Mouse (Mus musculus) ES-Bruce4 (cell line): ENCODE data around the gene Zfp445. TPM values are rescaled to one million over a fixed set of nuclear protein-coding genes. Genes with fewer than 3 reads are reported as not detected.
"Not testable (repeated sequence)": the region's sequence is repeated elsewhere in the genome, so short reads cannot be mapped to it uniquely, and the experiment has no call there.

Experiments
- H3K27ac ChIP-seq: 2 replicates; pipeline ENCODE4 v1.5.1; 2012; ENCODE audit warnings: low read length, inconsistent platforms; ENCODE audit not compliant: insufficient read depth
- H3K27me3 ChIP-seq: 2 replicates; pipeline ENCODE4 v1.6.1; 2012; ENCODE audit warnings: mild to moderate bottlenecking, low read length, inconsistent platforms; ENCODE audit not compliant: control insufficient read depth, poor library complexity, insufficient read depth, severe bottlenecking
- H3K36me3 ChIP-seq: 2 replicates; pipeline ENCODE4 v1.6.1; 2012; ENCODE audit warnings: inconsistent platforms, mild to moderate bottlenecking, low read length, moderate library complexity; ENCODE audit not compliant: control insufficient read depth, poor library complexity, insufficient read depth, severe bottlenecking
- H3K4me1 ChIP-seq: one replicate; pipeline ENCODE4 v1.8.1; 2011; ENCODE audit warnings: low read length; ENCODE audit not compliant: control insufficient read depth, insufficient read depth
- H3K4me3 ChIP-seq: 2 replicates; pipeline ENCODE4 v1.5.1; 2011; ENCODE audit warnings: low read depth, mild to moderate bottlenecking, low read length
- H3K9ac ChIP-seq: 2 replicates; pipeline ENCODE4 v1.6.1; 2012; ENCODE audit warnings: low read depth, mild to moderate bottlenecking, inconsistent platforms; ENCODE audit not compliant: poor library complexity, severe bottlenecking
- H3K9me3 ChIP-seq: replicated peaks from 2 replicates; pipeline ENCODE4 v1.6.1; 2012; ENCODE audit warnings: mild to moderate bottlenecking, low read length, inconsistent platforms; ENCODE audit not compliant: control insufficient read depth, poor library complexity, insufficient read depth, severe bottlenecking
- CTCF ChIP-seq: IDR thresholded peaks from one replicate; pipeline ENCODE4 v1.8.1; 2011; ENCODE audit warnings: low read depth, low read length
- EP300 ChIP-seq: IDR thresholded peaks from 2 replicates; pipeline ENCODE4 v1.6.1; 2011; ENCODE audit warnings: low read depth, low read length; ENCODE audit not compliant: insufficient read depth
- POLR2A ChIP-seq: IDR thresholded peaks from one replicate; pipeline ENCODE4 v1.8.1; 2011; ENCODE audit warnings: low read length; ENCODE audit not compliant: insufficient read depth
- polyA plus RNA-seq: library from polyadenylated mRNA; stranded (reverse); fragments of >200 nt; gene quantifications from 2 replicates; pipeline ENCODE4 v1.2.4, GENCODE M21; 2011; ENCODE audit warnings: low read depth; ENCODE audit not compliant: missing spikeins, insufficient read depth, insufficient read length

Zfp445 gene
- polyA plus RNA-seq, 1 experiment, result 107 TPM

DNA sequence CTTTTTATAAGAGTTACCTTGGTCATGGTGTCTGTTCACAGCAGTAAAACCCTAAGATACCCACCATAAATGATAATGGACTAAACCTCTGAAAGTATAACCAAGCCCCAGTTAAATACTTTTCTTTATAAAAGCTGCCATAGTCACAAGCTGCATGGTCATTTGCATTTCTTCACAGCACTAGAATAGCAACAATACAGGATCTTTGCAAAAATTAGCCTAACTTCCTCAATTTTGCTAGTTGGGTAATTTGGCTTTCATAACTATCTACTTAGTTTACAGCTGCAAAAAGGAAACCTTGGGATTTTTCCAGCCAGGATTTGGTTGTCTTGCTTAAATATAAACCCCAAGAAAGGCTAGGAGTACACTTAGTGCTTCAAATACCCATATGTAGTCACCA lies 5.1 kb downstream of the Zfp445 start:
- Histone ChIP-seq H3K27me3 (no peaks in the 10 kb centered on the region), H3K9me3 (peaks cover 72% of the 10 kb centered on the region), H3K27ac (no peak overlapping the region), H3K4me3 (no peak overlapping the region), H3K9ac (no peak overlapping the region), H3K4me1 (no peaks in the 10 kb centered on the region), H3K36me3 (peaks cover 56% of the 10 kb centered on the region)
- no peak for TF ChIP-seq CTCF
- no peak for TF ChIP-seq POLR2A
- TF ChIP-seq EP300, result no peak

DNA sequence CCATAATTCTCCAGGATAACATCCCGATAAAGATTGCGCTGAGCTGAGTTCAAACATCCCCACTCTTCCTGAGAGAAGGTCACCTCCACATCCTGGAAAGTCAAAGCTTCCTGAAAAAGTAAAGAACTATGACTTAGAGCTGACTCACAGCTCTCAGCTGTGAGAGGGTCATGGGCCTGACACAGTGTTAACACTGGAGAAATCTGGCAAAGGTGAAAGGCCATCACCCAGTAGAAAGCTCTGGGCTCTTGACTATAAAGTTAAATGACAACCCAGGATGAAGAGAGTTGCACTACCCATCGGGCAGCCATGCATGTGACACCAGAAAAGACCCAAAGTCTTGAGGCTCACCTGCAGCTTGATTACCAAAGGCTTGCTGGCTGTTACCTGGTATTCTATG lies 9.1 kb downstream of the Zfp445 start:
- H3K9me3 ChIP-seq, result peaks cover 87% of the 10 kb centered on the region
- no peaks in the 10 kb centered on the region for H3K27me3 ChIP-seq
- H3K9ac ChIP-seq, result no peak overlapping the region
- TF ChIP-seq CTCF, result no peak
- no peak for TF ChIP-seq POLR2A
- H3K4me1 ChIP-seq, result no peaks in the 10 kb centered on the region
- H3K4me3 ChIP-seq, result no peak overlapping the region
- no peak overlapping the region for H3K27ac ChIP-seq
- H3K36me3 ChIP-seq, result peaks cover 76% of the 10 kb centered on the region

DNA sequence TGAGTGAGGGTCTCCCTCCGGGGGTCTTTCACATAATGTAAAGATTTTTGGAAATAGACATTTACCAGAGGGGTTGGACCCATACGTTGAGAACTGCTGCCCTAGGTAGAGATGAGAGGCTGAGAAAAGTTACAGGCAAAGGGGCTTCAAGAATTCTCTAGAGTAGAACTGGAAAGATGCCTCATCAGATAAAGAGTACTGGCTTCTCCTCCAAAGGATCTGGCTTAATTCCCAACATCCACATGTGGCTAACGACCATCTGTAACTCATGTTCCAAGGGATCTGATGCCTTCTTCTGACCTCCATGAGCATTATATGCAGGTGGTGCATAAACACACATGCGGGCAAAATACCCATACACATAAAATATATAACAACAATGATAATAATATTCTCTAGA lies 10.2 kb downstream of the Zfp445 start:
- TF ChIP-seq POLR2A, result no peak
- TF ChIP-seq CTCF, result no peak
- no peak for TF ChIP-seq EP300

DNA sequence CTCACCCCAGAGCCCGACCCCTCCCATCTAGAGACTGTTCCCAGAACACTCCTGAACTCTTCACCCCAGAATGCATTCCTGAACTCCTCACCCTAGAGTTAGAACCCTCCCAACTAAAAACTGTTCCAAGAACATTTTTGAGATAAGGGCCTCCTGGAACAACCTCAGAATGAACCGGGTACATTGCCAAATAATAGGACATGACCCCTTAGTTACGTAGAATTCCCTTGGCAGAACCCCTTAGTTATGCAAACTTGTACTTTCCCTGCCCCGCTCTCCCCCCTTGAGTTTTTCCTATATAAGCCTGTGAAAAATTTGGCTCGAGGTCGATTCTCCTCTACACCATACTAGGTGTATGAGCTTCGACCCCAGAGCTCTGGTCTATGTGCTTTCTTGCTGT lies 10.7 kb downstream of the Zfp445 start:
- H3K4me3 ChIP-seq, H3K9ac ChIP-seq, H3K4me1 ChIP-seq, H3K27me3 ChIP-seq, H3K27ac ChIP-seq: not testable (repeated sequence)
- peaks cover 62% of the 10 kb centered on the region for H3K36me3 ChIP-seq
- H3K9me3 ChIP-seq, result peaks cover 77% of the 10 kb centered on the region

More for the DNA sequence above, 10.2 kb downstream of the Zfp445 start:
- H3K4me1 ChIP-seq, result no peaks in the 10 kb centered on the region
- no peak overlapping the region for H3K9ac ChIP-seq
- H3K27me3 ChIP-seq, result no peaks in the 10 kb centered on the region
- peaks cover 65% of the 10 kb centered on the region for H3K36me3 ChIP-seq
- no peak overlapping the region for H3K4me3 ChIP-seq
- H3K9me3 ChIP-seq, result peaks cover 78% of the 10 kb centered on the region
- no peak overlapping the region for H3K27ac ChIP-seq

DNA sequence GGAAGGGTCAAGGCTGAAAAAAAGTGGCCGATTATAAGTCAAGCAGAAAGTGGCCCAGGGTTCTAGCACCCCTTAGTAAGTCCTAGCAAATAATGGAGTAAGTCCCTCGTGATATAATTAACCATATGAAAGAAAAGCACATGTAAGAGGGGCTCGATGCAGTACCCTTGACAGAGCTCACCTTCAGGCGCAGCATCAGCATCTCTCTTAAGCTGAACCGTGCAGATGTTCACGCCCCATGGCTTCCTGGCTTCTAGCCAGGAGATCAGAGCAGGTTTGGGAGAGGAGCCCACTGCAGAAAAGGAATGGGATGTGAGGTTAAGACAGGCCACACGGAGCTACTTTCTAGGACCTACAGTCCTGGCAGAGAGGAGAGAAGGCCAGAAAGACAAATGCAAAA lies 11.3 kb downstream of the Zfp445 start:
- Histone ChIP-seq H3K27me3 (no peaks in the 10 kb centered on the region), H3K4me3 (no peak overlapping the region), H3K4me1 (no peaks in the 10 kb centered on the region), H3K27ac (no peak overlapping the region), H3K36me3 (peaks cover 56% of the 10 kb centered on the region), H3K9ac (no peak overlapping the region), H3K9me3 (peaks cover 71% of the 10 kb centered on the region)
- TF ChIP-seq POLR2A (no peak), CTCF (no peak), EP300 (no peak)

DNA sequence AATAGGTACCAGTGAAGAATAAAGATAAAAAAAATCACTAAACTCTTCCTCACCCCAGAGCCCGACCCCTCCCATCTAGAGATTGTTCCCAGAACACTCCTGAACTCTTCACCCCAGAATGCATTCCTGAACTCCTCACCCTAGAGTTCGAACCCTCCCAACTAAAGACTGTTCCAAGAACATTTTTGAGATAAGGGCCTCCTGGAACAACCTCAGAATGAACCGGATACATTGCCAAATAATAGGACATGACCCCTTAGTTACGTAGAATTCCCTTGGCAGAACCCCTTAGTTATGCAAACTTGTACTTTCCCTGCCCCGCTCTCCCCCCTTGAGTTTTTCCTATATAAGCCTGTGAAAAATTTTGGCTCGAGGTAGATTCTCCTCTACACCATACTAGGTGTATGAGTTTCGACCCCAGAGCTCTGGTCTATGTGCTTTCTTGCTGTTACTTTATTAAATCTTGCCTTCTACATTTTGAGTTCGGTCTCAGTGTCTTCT lies 17.9 kb downstream of the Zfp445 start:
- H3K27ac ChIP-seq, H3K4me3 ChIP-seq, H3K9ac ChIP-seq, H3K36me3 ChIP-seq, H3K27me3 ChIP-seq, H3K4me1 ChIP-seq: not testable (repeated sequence)
- H3K9me3 ChIP-seq, result peaks cover 19% of the 10 kb centered on the region
